Mouse (Mus musculus): ENCODE data around the gene Rptor. TPM values are rescaled to one million over a fixed set of nuclear protein-coding genes. Genes with fewer than 3 reads are reported as not detected.

Rptor gene
- polyA plus RNA-seq, 1 experiment from 2014 or later: 15.6 TPM

DNA sequence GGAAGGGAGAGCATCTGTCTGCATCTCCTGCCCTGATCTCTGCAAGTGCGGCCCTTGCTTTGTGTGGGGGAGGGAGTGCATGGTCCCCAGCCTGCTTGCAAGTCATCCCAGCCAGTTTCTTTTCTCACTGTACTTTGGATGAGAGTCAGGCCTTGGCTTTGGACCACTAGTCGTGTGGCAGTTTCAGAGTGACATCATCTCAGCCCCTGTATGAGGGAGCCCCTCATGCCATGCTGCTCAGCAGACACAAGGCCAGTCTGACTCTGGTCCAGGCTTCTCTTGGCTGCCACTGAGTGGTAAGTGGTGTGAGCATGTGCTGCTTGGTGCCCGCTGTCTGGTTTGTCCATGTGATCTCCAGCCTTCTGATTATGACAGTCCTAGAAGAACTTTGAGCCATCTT, 170.2 kb downstream of the Rptor start:
- Histone ChIP-seq H3K36me3 (peaks cover 25% of the 10 kb centered on the region), H3K9me3 (0 out of 2 replicates have a peak, but pooled peaks cover 8% of the 10 kb centered on the region), H3K4me3 (no peak overlapping the region), H3K27ac (no peak overlapping the region), H3K4me1 (peaks cover 16% of the 10 kb centered on the region), H3K27me3 (ENCODE audit: insufficient read depth, poor library complexity, severe bottlenecking) (no peaks in the 10 kb centered on the region)
- 81% methylated on average over 3 of the region's 3 CpGs for WGBS
- DNase-seq (ENCODE audit: low spot score): no peak

DNA sequence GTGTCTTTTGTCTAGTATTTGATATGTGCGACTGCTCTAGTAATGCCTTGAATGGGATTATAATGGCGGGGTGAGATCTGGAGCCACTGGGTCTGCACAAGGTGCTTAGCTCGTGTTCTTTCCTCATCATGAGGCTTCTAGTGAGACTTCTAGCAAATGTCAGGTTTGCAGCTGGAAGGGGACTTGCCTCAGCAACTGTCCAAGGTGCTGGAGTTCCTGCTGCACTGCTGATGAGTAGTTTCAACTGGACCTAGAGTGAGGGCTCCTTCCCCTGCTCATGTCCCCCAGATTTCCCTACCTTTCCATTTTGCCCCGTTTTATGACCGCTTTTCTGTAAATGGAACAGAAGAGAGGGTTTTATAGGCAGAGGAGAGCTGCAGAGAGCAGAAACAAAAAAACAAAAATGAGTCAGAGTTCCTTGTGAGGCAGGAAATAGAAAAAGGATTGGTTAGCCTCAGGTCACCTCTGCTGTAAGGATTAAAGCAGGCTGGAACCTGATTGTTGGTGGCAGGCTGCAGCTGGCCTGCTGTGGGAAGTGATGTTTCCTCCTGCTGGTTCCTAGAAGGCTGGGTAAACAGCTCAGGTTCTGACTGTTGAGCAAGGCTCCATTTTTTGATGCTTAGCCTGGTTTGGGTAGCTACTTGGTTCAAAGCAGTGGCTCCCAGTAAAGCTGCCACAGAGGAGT, 172.5 kb downstream of the Rptor start:
- DNase-seq (ENCODE audit: low spot score): no peak
- Histone ChIP-seq H3K4me3 (no peak overlapping the region), H3K36me3 (peaks cover 28% of the 10 kb centered on the region), H3K4me1 (peaks cover 15% of the 10 kb centered on the region; the same call in 1 of the 2 replicates), H3K27ac (no peak overlapping the region), H3K27me3 (ENCODE audit: insufficient read depth, poor library complexity, severe bottlenecking) (no peaks in the 10 kb centered on the region), H3K9me3 (0 out of 2 replicates have a peak, but pooled peaks cover 8% of the 10 kb centered on the region)
- 81% methylated on average over 5 of the region's 5 CpGs for WGBS

DNA sequence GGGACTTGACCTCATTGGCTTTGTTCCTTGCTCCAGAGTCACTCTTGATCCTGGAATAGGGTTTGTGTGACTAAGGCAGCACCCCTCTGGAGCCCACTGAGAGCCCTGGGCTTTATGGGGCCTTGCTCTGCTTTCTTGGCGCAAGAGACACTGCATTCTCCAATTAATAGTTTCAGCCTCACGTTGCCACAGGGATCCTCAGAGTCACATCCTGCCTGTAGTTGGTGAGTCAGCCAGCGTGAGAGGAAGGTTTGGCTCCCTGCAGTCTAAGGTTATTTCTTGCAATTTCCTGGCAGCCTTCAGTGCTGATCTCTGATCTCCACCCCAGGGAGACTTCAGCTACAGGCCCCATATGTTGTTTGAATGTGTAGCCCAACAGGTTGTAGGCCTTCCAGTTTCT, 174.5 kb downstream of the Rptor start:
- no peak overlapping the region for H3K27ac ChIP-seq
- peaks cover 29% of the 10 kb centered on the region for H3K36me3 ChIP-seq
- DNase-seq (ENCODE audit: low spot score): no peak
- no peaks in the 10 kb centered on the region for H3K27me3 ChIP-seq (ENCODE audit: insufficient read depth, poor library complexity, severe bottlenecking)
- H3K4me3 ChIP-seq: no peak overlapping the region
- H3K4me1 ChIP-seq: peaks cover 8% of the 10 kb centered on the region; the same call in 1 of the 2 replicates
- H3K9me3 ChIP-seq: 0 out of 2 replicates have a peak, but pooled peaks cover 8% of the 10 kb centered on the region
- WGBS: 70% methylated on average over 3 of the region's 3 CpGs

- Histone ChIP-seq H3K9me3 (0 out of 2 replicates have a peak, but pooled peaks cover 8% of the 10 kb centered on the region), H3K27ac (no peak overlapping the region), H3K4me1 (peaks cover 5% of the 10 kb centered on the region; the same call in 1 of the 2 replicates), H3K4me3 (no peak overlapping the region), H3K36me3 (peaks cover 29% of the 10 kb centered on the region), H3K27me3 (ENCODE audit: insufficient read depth, poor library complexity, severe bottlenecking) (no peaks in the 10 kb centered on the region)
- DNase-seq (ENCODE audit: low spot score): no peak
- 97% methylated on average over 1 of the region's 1 CpGs for WGBS
Measured at GRCm38 (mm10) chr11:119777872-119778271, 175.2 kb downstream of the Rptor start.

GRCm38 (mm10) chr11:119780290-119780689, 177.6 kb downstream of the Rptor start:
- no peaks in the 10 kb centered on the region for H3K27me3 ChIP-seq (ENCODE audit: insufficient read depth, poor library complexity, severe bottlenecking)
- no peak overlapping the region for H3K4me3 ChIP-seq
- 0 out of 2 replicates have a peak, but pooled peaks cover 6% of the 10 kb centered on the region for H3K9me3 ChIP-seq
- no peak overlapping the region for H3K27ac ChIP-seq
- DNase-seq (ENCODE audit: low spot score): no peak
- WGBS: 83% methylated on average over 8 of the region's 8 CpGs
- peaks cover 19% of the 10 kb centered on the region; the same call in 1 of the 2 replicates for H3K4me1 ChIP-seq
- H3K36me3 ChIP-seq: peaks cover 26% of the 10 kb centered on the region

DNA sequence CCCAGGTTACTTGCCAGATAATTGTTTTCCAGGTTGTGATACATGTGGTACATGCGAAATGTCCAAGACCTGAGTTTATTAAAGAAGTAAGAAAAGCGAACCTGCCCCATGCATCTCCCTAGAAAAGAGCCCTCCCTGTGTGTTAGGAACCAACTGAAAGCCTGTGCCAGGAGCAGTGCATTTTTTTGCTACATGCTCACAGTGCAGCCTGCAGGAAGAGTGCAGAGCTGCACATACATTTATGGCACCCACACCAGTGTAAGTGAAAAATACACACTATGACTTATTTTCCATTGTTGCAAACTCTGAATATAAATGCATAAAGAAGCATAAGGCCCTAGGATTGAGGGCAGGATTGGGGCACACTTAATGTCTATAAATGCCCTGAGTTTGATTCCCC, 178.5 kb downstream of the Rptor start:
- Histone ChIP-seq H3K27ac (no peak overlapping the region), H3K36me3 (peaks cover 19% of the 10 kb centered on the region), H3K4me1 (peaks cover 21% of the 10 kb centered on the region; the same call in 1 of the 2 replicates), H3K27me3 (ENCODE audit: insufficient read depth, poor library complexity, severe bottlenecking) (no peaks in the 10 kb centered on the region), H3K4me3 (no peak overlapping the region), H3K9me3 (no peaks in the 10 kb centered on the region)
- no peak for DNase-seq (ENCODE audit: low spot score)
- WGBS: 83% methylated on average over 2 of the region's 2 CpGs

- DNase-seq (ENCODE audit: low spot score): no peak
- 91% methylated on average over 4 of the region's 4 CpGs for WGBS
Measured at GRCm38 (mm10) chr11:119781726-119782125, 179.0 kb downstream of the Rptor start.

DNA sequence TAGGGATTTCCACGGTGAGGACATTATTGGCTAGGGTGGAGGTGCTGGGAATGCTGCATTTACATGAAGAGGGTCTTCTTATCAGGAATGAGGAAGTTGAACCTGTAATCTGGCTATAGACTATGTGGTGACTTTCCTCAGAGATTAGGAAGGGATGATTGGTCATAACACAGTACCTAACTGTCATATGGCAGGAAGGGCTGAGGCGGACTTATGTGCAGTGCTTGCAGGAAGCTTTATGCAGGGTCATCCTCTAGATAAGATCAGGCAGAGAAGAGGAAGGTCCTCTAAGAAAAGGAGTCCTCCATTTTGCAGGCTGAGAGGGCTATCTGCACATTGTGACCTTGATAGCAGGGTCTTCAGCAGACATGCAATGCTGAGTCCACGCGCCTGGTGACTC, 180.9 kb downstream of the Rptor start:
- Histone ChIP-seq H3K4me3 (no peak overlapping the region), H3K27ac (no peak overlapping the region), H3K27me3 (ENCODE audit: insufficient read depth, poor library complexity, severe bottlenecking) (no peaks in the 10 kb centered on the region), H3K4me1 (peaks cover 21% of the 10 kb centered on the region; the same call in 1 of the 2 replicates), H3K9me3 (no peaks in the 10 kb centered on the region), H3K36me3 (peaks cover 22% of the 10 kb centered on the region)
- 76% methylated on average over 4 of the region's 4 CpGs for WGBS
- DNase-seq (ENCODE audit: low spot score): no peak

More at GRCm38 (mm10) chr11:119781726-119782125, 179.0 kb downstream of the Rptor start:
- Histone ChIP-seq H3K27ac (no peak overlapping the region), H3K36me3 (peaks cover 22% of the 10 kb centered on the region), H3K4me1 (peaks cover 21% of the 10 kb centered on the region; the same call in 1 of the 2 replicates), H3K9me3 (no peaks in the 10 kb centered on the region), H3K27me3 (ENCODE audit: insufficient read depth, poor library complexity, severe bottlenecking) (no peaks in the 10 kb centered on the region), H3K4me3 (no peak overlapping the region)

- Histone ChIP-seq H3K9me3 (no peaks in the 10 kb centered on the region), H3K4me3 (no peak overlapping the region), H3K27me3 (ENCODE audit: insufficient read depth, poor library complexity, severe bottlenecking) (no peaks in the 10 kb centered on the region), H3K36me3 (peaks cover 22% of the 10 kb centered on the region), H3K27ac (no peak overlapping the region), H3K4me1 (peaks cover 27% of the 10 kb centered on the region)
- DNase-seq (ENCODE audit: low spot score): no peak
- 86% methylated on average over 12 of the region's 12 CpGs for WGBS
Measured at GRCm38 (mm10) chr11:119784672-119785341, 182.1 kb downstream of the Rptor start.

GRCm38 (mm10) chr11:119785661-119786384, 183.1 kb downstream of the Rptor start:
- 85% methylated on average over 7 of the region's 7 CpGs for WGBS
- peaks cover 15% of the 10 kb centered on the region for H3K36me3 ChIP-seq
- no peak overlapping the region for H3K27ac ChIP-seq

DNA sequence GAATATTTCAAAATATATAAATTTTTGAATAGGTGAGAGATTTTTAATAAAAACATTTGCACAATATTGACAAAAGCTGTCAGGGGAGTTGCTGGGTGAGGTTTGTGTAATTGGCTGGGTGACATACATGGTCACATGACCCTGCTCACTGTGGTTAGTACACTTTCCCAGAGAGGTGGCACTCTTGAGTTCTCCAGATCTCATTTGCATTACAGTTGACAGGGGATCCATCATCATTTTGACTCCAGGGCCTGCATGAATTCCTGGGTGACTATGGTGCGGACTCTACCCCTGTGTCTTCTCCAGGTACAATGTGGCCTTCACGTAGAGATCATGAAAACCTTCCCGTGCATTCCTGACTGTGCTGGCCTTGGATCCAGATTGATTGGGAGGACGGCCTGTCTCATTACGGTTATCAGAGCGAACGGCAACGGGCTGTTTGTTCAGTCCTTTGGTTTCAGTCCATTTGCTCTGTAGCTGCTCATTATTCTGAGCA, 183.7 kb downstream of the Rptor start:
- H3K27me3 ChIP-seq (ENCODE audit: insufficient read depth, poor library complexity, severe bottlenecking): no peaks in the 10 kb centered on the region
- DNase-seq (ENCODE audit: low spot score): no peak
- no peak overlapping the region for H3K4me3 ChIP-seq
- no peaks in the 10 kb centered on the region for H3K9me3 ChIP-seq
- H3K36me3 ChIP-seq: peaks cover 13% of the 10 kb centered on the region
- H3K27ac ChIP-seq: no peak overlapping the region
- 91% methylated on average over 8 of the region's 8 CpGs for WGBS
- H3K4me1 ChIP-seq: peaks cover 25% of the 10 kb centered on the region

More at GRCm38 (mm10) chr11:119785661-119786384, 183.1 kb downstream of the Rptor start:
- no peaks in the 10 kb centered on the region for H3K9me3 ChIP-seq
- DNase-seq (ENCODE audit: low spot score): no peak
- H3K4me3 ChIP-seq: no peak overlapping the region
- no peaks in the 10 kb centered on the region for H3K27me3 ChIP-seq (ENCODE audit: insufficient read depth, poor library complexity, severe bottlenecking)
- H3K4me1 ChIP-seq: peaks cover 25% of the 10 kb centered on the region

- no peaks in the 10 kb centered on the region for H3K9me3 ChIP-seq
- 87% methylated on average over 7 of the region's 7 CpGs for WGBS
- peaks cover 37% of the 10 kb centered on the region for H3K4me1 ChIP-seq
- H3K36me3 ChIP-seq: peaks cover 8% of the 10 kb centered on the region; the same call in 1 of the 2 replicates
- H3K27ac ChIP-seq: no peak overlapping the region
- no peak for DNase-seq (ENCODE audit: low spot score)
- no peaks in the 10 kb centered on the region for H3K27me3 ChIP-seq (ENCODE audit: insufficient read depth, poor library complexity, severe bottlenecking)
- H3K4me3 ChIP-seq: no peak overlapping the region
Measured at GRCm38 (mm10) chr11:119788488-119788887, 185.8 kb downstream of the Rptor start.

Measured in heart, embryonic 10.5 days (tissue).